Mouse (Mus musculus) thymus, postnatal 25 days (tissue): ENCODE measurements around the gene Eda.
"Not testable (repeated sequence)": the region's sequence is repeated elsewhere in the genome, so short reads cannot be mapped to it uniquely, and the experiment has no call there.

Experiments
- DNase-seq: peaks from one replicate; pipeline ENCODE4 v3.0.0; 2022

The Eda gene

DNA sequence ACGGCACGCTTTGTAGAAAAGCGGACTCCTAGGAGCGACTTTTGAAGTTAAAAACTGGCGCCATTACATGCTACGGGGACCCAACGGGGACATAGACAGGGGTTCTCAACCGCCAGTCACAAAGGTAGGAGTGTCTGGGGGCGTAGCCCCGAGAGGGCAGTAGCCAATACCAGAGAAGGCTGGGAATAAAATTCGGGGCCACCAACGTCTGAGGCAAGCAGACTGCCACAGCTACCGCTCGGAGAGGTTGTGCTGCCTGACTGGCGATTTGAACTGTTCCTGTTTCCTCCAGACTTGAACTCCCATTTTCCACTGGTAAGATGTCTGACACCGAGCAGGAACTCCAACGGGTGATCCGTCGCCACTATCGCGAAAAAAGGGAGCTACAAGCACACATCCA is 453.3 kb downstream of the Eda start, which contains the start of gene Otud6a:
Gene Otud6a, plus strand, starts transcription at position 321 of the 400 bp plus-strand sequence.
- DNase-seq, result no peak

DNA sequence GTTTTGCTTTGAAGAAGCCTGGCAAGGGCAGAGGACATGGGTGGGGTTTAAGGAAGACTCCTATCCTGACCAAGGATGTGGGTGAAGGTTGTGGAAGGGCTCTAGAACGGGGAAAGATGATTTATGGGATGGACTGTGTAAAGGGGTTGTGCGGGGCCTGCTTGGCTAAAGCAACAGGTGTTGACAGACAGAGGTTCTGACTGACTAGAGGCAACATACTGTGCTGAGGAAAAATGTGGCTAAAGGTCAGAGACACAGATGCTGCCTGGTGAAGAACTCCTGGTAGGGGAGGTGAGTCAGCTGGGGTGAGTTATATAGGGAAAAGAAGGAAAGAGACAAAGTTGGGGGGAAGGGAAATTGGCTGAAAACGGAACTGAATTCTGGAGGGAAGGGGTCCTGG is 456.9 kb downstream of the Eda start:
- no peak for DNase-seq

- not testable (repeated sequence) for DNase-seq
These were observed 467.2 kb downstream of the Eda start, which contains the start of gene Awat2 for GRCm38 (mm10) chrX:100442617-100443016. TSS of gene Awat2 (minus strand) at chrX:100442717.

DNA sequence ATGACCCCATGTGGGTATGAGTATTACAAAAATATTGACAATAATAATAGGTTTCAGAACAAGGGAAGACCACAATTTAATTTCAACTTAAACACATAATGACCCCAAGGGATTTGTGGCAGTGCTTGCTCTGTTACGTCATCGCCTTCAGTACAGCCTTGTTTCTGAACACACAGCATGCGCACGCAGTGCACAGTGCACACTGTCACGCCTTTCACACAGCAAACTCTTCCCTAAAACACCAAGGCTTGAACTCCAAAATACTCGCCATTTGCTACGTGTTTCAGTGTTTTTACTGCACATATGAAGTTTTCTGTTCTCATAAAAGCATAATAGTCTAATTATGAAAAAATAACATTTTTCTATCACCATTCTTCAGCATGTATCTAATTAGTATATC is 468.1 kb downstream of the Eda start:
- no peak for DNase-seq
